In genomic region chr13:18614763-18615616, GRCm38 (mm10) we compare ENCODE assay signal across 8 mouse cellular contexts.
DNase-seq lines count a peak whose midpoint lies in the region; ATAC-seq lines count a peak whose summit lies in the region.

No protein-coding gene starts in this region.

- peak; percentile 4 for DNase-seq in kidney, postnatal 10 days
- DNase-seq in kidney, adult 18-20 months = no peak
- DNase-seq in embryonic facial prominence, embryonic 14.5 days (ENCODE audit: low spot score) = peak; percentile 63
- DNase-seq in thymus, postnatal 0 days (ENCODE audit: low spot score) = no peak
- no peak for DNase-seq in layer of hippocampus, postnatal 25 days (ENCODE audit: extremely low spot score in 1 of 2, low spot score in 1 of 2)
- DNase-seq in Muller cell, postnatal 12 days (ENCODE audit: inconsistent ontology term) = no peak

- peak overlapping the region; percentile 41 for H3K4me2 ChIP-seq in embryonic facial prominence, embryonic 14.5 days (ENCODE audit: low read depth, low read length)
- peak overlapping the region; percentile 49 for H3K4me2 ChIP-seq in limb, embryonic 12.5 days
- H3K4me2 ChIP-seq in stomach, embryonic 15.5 days = peak overlapping the region; percentile 34

- WGBS in embryonic facial prominence, embryonic 14.5 days = 20% methylated on average over 13 of the region's 18 CpGs
- 17% methylated on average over 18 of the region's 18 CpGs for WGBS in limb, embryonic 12.5 days
- WGBS in stomach, embryonic 15.5 days = 17% methylated on average over 18 of the region's 18 CpGs

- H3K36me3 ChIP-seq in embryonic facial prominence, embryonic 14.5 days (ENCODE audit: control insufficient read depth, insufficient read depth, low read length) = no peaks in the 10 kb centered on the region
- H3K36me3 ChIP-seq in limb, embryonic 12.5 days = no peaks in the 10 kb centered on the region
- H3K36me3 ChIP-seq in stomach, embryonic 15.5 days = no peaks in the 10 kb centered on the region

- H3K4me3 ChIP-seq in embryonic facial prominence, embryonic 14.5 days (ENCODE audit: low read depth, low read length) = no peak overlapping the region
- 0 out of 2 replicates have a peak overlapping the region, but pooled peaks have one; percentile 13 for H3K4me3 ChIP-seq in limb, embryonic 12.5 days (replicated peaks)
- H3K4me3 ChIP-seq in stomach, embryonic 15.5 days (replicated peaks) = no peak overlapping the region

- peak; percentile 92 for ATAC-seq in embryonic facial prominence, embryonic 14.5 days (ENCODE audit: low read depth)
- peak; percentile 86 for ATAC-seq in limb, embryonic 12.5 days (ENCODE audit: insufficient number of reproducible peaks, insufficient read depth, low FRiP score, low TSS enrichment, low read depth)
- peak; percentile 47; the same call in 1 of the 2 replicates for ATAC-seq in stomach, embryonic 15.5 days (ENCODE audit: insufficient read depth, low FRiP score, low read depth)

- H3K4me1 ChIP-seq in embryonic facial prominence, embryonic 14.5 days (ENCODE audit: control insufficient read depth, insufficient read depth, low read length) = no peaks in the 10 kb centered on the region
- H3K4me1 ChIP-seq in limb, embryonic 12.5 days (replicated peaks) = peaks cover 19% of the 10 kb centered on the region
- H3K4me1 ChIP-seq in stomach, embryonic 15.5 days = no peaks in the 10 kb centered on the region

- no peak overlapping the region for H3K9ac ChIP-seq in embryonic facial prominence, embryonic 14.5 days (ENCODE audit: low read depth, low read length)
- 0 out of 2 replicates have a peak overlapping the region, but pooled peaks have one; percentile 23 for H3K9ac ChIP-seq in limb, embryonic 12.5 days (replicated peaks)
- no peak overlapping the region for H3K9ac ChIP-seq in stomach, embryonic 15.5 days

- H3K9me3 ChIP-seq in embryonic facial prominence, embryonic 14.5 days (ENCODE audit: control insufficient read depth, low read length) = no peaks in the 10 kb centered on the region
- H3K9me3 ChIP-seq in limb, embryonic 12.5 days = no peaks in the 10 kb centered on the region
- no peaks in the 10 kb centered on the region for H3K9me3 ChIP-seq in stomach, embryonic 15.5 days

- H3K27me3 ChIP-seq in embryonic facial prominence, embryonic 14.5 days (replicated peaks; ENCODE audit: control insufficient read depth, insufficient read depth, low read length) = no peaks in the 10 kb centered on the region
- H3K27me3 ChIP-seq in limb, embryonic 12.5 days = no peaks in the 10 kb centered on the region
- H3K27me3 ChIP-seq in stomach, embryonic 15.5 days (replicated peaks) = no peaks in the 10 kb centered on the region

- H3K27ac ChIP-seq in embryonic facial prominence, embryonic 14.5 days (replicated peaks; ENCODE audit: low read depth, low read length) = no peak overlapping the region
- no peak overlapping the region for H3K27ac ChIP-seq in limb, embryonic 12.5 days
- no peak overlapping the region for H3K27ac ChIP-seq in stomach, embryonic 15.5 days

Comparison
In these comparisons a context has a peak if more than half of its experiments do, and no peak if none do; other contexts are left out.
1. DNase-seq: peak in kidney, postnatal 10 days (single experiment) and embryonic facial prominence, embryonic 14.5 days (single experiment); none in kidney, adult 18-20 months (single experiment), thymus, postnatal 0 days (single experiment), layer of hippocampus, postnatal 25 days (0 of 2) and Muller cell, postnatal 12 days (single experiment).
2. Peak in every context shown above with its lines, with median percentiles within 50 percentile points of each other: ATAC-seq and H3K4me2 ChIP-seq.